Mouse (Mus musculus) kidney, adult 2 months (tissue): ENCODE data around the gene Col6a5.

Experiments used
- CTCF ChIP-seq: fragments of 200-500 bp; conservative IDR thresholded peaks from 2 replicates; pipeline ENCODE4 v1.5.1; 2011; ENCODE audit warnings: low read depth, mild to moderate bottlenecking, control low read depth, low read length, moderate library complexity, mixed read lengths; ENCODE audit not compliant: insufficient read depth, insufficient read length
- POLR2A ChIP-seq: fragments of 200-500 bp; IDR thresholded peaks from one replicate; pipeline ENCODE4 v1.6.1; 2011; ENCODE audit warnings: low read depth, low read length, control low read depth

- TF ChIP-seq POLR2A (no peak), CTCF (no peak)
These were observed 1.3 kb downstream of the Col6a5 start for GRCm38 (mm10) chr9:105959116-105959515.
